Mouse (Mus musculus) embryonic fibroblast, embryonic 13.5 days (primary cell): ENCODE measurements around the gene Ddx39.

ENCODE experiments used
- CTCF ChIP-seq: IDR thresholded peaks from 2 replicates; pipeline ENCODE4 v1.5.1; 2011; ENCODE audit warnings: mild to moderate bottlenecking, control low read depth, low read length, moderate library complexity, borderline replicate concordance; ENCODE audit not compliant: insufficient read depth
- POLR2A ChIP-seq: IDR thresholded peaks from 2 replicates; pipeline ENCODE4 v1.6.1; 2011; ENCODE audit warnings: low read depth, mild to moderate bottlenecking, control low read depth, low read length, moderate library complexity

DNA sequence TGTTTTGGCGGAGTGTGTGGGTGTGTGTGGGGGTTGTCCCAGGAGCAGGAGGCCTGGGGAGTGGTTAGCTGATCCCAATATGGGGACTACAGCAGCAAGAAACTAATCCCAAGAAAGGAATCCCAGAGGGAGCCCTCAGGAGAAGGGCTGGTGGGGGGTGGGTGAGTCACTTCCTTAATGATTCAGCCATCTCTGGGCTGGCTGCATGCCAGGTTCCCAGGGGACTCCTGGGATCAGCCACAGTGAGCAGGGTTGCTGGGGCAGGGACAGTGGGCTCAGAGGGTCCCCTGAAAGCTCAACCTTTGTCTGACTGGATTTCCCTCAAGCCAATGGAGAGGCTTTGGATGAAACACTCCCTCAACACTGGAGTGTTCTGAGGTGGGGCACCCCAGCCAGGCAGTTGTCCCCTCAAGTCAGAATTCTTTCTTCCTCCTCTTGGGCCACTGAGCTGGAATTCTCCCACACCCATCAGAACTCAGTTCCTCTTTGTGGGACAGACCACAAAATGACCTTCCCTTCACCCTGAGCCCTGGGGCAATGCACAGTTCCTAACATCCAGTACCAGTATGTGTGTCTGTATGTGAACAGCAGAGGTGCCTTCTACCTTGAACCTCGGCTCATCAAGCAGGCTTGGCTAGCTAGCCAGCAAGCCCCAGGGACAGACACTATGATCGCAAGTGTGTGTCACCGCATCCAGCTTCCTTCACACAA is 23.0 kb downstream of the Ddx39 start:
- no peak for TF ChIP-seq CTCF
- TF ChIP-seq POLR2A, result no peak
